Mouse (Mus musculus) kidney, postnatal 10 days (tissue): ENCODE data around the gene Rsph14.
"Not testable (repeated sequence)": the region's sequence is repeated elsewhere in the genome, so short reads cannot be mapped to it uniquely, and the experiment has no call there.

Source experiments
- DNase-seq: peaks from one replicate; pipeline ENCODE4 v3.0.0; 2021; ENCODE audit warnings: mixed read lengths

The Rsph14 gene

DNA sequence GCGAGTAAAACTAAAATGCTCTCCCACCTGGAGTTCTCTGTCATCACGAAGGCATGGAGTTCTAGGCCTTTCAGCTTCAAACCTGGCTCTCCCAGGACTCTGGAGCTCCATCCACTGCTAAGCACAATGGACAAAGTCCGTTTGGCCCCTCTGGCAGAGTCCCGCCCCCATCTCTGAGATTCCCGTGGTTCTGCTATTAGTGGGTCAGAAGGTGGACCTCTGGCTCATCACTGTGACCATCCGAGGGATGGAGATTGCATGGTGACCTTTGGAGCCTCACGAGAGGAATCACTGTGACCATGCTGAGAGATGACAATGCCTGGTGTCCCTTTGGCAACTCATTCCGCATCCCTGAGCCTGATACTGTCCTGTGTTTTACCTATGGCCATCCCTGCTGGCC is 20.5 kb upstream of the Rsph14 start:
- DNase-seq = peak; percentile 29

DNA sequence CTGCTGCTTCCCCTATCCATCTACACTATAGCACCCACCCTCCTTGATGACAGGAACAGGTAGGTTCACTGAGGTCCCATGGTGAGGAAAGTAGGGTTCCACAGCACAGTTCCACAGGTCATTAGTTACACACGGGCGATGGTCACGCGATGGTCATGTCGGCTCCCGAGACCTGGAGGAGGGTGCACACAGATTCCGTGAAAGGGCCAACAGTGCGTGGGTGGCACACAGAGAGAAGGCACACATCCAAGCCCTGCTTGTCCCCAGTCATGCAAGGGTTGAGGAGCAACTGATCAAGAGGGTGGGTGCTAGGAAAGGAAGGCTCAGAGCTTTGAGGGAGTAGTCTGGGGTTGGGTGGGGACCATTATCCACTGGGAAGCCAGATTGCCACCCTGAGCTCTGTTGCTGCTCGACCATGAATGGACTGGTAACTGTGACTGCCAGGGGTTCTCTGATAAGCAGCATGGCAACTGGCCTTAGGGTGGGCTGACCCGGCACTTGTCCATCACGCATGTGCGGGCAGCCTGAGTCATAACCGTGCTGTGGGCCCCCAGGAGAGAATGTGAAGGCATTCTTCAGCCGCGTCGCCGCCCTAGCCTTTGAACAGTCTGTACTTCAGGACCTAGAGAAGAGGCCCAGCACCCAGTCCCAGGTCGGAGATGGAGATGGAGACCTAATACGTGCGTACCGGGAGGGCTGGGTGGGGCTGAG is 19.1 kb upstream of the Rsph14 start:
- DNase-seq = no peak

GRCm38 (mm10) chr10:75048711-75049110 is 16.3 kb upstream of the Rsph14 start:
- no peak for DNase-seq

- no peak for DNase-seq
Observed at GRCm38 (mm10) chr10:75045831-75046230, 13.4 kb upstream of the Rsph14 start.

DNA sequence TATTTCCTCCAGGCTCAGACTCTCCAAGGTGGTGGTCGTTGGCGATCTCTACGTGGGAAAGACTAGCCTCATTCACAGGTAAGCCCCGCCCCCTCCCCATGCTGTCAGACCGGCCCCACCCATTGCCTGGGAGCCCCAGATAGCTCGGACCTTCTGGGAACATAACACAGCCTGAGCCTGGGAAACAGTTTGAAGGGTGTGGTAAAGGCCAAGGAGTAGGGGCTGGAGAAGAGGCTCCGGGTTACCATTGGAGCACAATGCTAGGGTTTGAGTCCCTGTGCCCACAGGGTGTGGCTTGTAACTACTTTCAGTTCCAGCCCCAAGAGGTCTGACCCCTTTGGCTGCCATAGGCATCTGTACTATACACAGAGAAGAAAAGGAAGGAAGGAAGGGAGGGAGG is 12.1 kb upstream of the Rsph14 start:
- DNase-seq = no peak

DNA sequence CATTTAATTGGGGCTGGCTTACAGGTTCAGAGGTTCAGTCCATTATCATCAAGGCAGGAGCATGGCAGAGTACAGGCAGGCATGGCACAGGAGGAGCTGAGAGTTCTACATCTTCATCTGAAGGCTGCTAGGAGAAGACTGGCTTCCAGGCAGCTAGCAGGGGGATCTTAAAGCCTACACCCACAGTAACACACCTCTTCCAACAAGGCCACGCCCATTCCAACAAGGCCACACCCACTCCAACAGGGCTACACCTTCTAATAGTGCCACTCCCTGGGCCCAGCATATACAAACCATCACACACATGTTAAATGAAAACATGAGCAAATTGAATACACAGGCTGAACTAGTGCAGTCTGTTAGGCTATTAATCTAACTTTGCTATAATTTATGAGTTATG is 9.7 kb upstream of the Rsph14 start:
- not testable (repeated sequence) for DNase-seq

DNA sequence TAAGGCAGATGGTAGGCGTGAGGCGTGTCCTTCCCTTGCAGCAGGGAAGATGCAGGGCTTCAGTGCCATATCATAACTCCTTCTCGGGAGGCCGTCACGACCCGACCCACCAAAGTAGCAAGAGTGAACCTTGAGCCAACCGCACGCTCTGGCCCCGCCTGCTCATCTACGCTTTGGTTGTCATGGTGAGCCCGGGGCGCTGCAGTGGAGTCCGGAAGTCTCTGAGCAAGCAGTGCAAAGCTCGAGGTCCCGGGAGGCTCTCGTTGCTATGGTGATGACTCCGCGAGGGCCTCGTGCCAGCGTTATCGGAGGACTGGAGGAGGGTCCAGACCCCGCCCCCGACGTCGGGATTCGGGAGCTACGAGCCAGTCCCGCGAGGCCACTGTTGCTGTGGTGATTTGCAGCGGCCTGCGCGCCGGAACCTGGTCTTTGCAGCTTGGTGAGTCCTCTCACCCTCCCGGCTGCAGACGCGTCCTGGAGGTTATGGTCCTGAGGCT is 4.5 kb upstream of the Rsph14 start, which contains the start of gene Rab36:
Rab36 (plus strand) TSS at position 176 of the 497 bp plus-strand sequence.
- peak; percentile 99 for DNase-seq

DNA sequence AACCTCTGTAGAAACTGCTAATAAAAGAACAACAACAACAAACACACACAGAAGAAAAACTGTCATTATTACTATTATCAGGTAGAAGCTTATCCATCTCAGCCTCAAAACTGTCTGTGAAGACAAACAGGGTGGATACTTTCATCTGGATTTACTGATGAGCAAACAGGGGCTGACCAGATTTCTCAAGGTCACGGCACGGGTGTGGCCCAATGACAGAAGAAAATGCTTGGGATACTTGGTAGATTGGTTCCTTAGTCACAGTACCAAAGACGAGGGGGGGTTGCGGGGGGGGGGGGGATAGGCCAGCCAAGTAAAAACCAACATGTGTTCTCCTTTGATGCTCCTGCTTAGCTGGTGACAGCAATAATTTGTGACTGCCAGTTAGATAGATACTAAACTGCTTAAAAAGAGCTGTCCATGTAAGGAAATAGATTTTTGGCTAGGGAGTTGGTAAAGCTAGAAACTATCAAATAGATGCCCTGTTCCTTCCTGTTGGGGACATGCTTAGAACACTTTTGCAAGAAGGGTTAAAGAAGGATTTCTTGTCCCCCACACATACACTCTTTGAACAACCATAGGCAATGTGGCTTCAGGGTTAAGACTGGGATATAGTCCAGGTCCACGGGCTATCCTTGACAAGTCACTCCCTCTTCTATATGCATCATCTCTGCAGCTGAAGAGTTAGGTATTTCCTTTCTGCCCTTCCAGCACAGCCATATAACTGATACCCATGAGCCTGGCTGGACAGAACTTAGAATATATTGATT is 856 bp downstream of the Rsph14 start:
- DNase-seq = no peak

DNA sequence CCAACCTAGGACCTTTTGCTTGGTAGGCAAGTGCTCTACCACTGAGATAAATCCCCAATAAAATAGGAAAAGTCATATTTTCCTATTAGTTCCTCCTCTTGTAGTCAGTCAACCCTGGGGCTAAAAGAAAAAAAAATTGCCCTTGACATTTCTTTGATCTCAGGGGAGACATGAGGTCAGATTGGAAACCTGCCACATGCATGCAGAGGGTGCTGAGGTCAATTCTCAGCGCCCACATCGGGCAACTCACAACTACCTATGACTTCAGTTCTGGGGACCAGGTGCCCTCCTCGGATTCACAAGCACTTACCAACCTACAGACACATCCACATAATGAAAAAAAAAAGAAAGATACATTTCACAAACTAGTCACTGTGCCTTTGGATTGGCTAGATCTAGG is 2.2 kb downstream of the Rsph14 start:
- DNase-seq = no peak

GRCm38 (mm10) chr10:75029677-75030076 is 2.7 kb downstream of the Rsph14 start:
- no peak for DNase-seq

- no peak for DNase-seq
Observed at GRCm38 (mm10) chr10:75028743-75029142, 3.6 kb downstream of the Rsph14 start.

DNA sequence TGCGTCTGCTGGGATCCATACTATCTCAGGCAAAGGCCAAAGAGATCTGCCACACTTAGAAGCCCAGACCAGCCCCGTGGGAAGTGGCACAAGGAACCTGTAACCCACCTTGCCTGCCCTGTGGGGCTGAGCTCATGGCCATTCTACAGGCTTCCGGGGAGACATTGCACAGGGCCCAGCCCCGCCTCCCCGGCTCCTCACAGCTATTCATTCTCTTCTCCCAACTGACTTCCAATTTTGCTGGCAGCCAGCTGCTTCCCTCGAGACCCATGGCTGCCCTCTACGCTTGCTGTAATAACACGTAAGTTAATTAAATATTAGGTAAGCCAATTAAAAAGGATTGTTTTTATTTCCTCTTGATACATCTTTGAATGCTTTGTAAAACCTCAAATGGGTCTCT is 5.9 kb downstream of the Rsph14 start:
- no peak for DNase-seq

GRCm38 (mm10) chr10:75021138-75021537 is 11.2 kb downstream of the Rsph14 start:
- DNase-seq = peak; percentile 88

- no peak for DNase-seq
Observed at GRCm38 (mm10) chr10:75020271-75020670, 12.1 kb downstream of the Rsph14 start.

- DNase-seq = no peak
Observed at GRCm38 (mm10) chr10:75016481-75016880, 15.9 kb downstream of the Rsph14 start.

- no peak for DNase-seq
Observed at GRCm38 (mm10) chr10:75015465-75015864, 16.9 kb downstream of the Rsph14 start.

- DNase-seq = no peak
Observed at GRCm38 (mm10) chr10:75010704-75011103, 21.7 kb downstream of the Rsph14 start.

DNA sequence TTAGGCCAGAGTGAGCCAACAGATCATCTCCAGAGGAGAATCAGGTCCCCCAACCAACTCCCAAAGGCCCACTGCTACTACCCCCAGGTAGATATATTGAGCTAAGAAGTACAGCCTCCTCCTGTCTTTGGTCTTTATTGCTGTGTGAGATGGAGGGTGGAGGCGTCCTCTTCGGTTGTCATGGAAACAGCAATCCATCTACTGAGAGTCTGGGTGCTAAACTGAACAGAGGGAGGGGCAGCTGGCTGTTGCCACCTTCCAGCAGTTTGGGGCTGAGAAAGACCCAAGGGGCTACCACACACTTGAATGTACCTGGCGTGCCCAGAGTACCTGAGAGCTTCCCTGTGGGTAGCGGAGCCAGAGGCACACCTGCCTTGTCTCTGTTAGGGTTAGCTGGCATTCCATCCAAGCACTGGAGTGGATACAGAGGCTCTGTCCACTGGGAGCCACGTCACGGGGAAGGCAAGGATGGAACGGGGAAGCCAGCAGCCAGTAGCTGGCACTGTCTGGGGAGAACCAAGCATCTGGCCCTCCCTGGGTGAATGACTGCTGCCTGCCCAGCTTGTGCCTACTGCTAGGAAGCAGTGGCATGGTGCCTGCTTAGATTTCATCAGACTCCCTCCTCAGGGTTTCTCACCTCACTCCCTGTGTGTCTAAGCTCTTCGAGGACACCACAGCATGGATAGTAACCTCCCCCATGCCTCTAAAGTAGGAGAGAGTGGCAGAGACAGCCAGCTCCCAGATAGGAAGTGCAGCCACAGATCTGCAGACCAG is 25.3 kb downstream of the Rsph14 start:
- no peak for DNase-seq

DNA sequence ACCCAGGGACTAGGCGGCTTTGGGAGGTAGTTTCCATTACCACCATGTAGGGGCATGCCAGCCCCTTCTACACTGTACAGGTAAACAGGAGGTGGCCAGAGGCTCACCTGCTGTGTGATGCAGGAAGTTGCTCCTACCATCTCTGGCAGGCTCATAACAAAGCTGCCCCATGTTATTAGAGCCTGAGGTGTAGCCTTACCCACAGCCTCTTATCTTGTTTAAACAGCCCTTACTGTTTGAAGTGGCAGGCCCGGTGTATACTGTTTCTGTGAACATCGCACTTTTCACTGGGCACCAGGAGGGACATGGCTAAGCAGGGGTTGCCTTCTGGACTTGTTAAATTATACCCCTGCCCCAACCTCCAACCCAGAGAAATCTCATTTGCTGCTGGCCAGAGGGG is 28.3 kb downstream of the Rsph14 start:
- DNase-seq = no peak

DNA sequence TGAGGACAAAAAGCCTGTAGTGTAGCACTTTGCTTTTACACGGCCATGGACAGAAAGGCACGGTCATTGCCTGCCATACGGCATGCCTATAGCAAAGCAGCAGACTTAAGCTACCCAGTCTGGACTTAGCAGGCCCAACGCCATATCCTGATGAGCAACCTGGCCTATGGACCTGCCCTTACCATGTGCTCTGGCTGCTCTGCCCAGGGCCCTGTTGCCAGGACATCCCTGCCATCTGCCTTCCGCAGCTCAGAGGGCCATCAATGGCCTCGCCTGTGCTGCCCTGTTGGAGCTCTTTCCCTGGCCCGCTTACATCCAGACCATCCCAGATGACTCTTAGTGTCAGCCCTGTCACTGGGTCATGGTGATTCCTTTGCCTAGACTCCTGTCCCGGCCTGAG is 31.0 kb downstream of the Rsph14 start:
- DNase-seq = no peak

GRCm38 (mm10) chr10:74995377-74995776 is 37.0 kb downstream of the Rsph14 start:
- DNase-seq = peak; percentile 53

DNA sequence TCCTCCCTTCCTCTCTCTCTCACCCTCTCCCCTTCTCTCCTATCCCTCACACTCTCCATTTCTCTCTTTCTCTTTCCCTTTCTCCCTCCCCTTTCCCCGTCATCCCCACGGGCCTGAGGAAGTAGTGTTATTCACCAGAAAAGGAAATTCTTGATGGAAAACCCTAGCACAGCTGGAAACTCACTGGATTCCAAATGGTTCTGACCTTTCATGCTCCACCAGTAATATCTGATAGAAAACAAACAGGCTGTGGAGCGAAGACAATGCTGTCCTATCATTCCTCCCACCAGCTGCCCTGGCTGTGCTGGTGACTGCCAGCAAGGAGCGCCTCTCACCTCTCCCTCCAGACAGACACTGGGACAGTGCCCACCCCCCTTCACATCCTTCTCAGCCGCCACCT is 37.5 kb downstream of the Rsph14 start:
- peak; percentile 23 for DNase-seq

DNA sequence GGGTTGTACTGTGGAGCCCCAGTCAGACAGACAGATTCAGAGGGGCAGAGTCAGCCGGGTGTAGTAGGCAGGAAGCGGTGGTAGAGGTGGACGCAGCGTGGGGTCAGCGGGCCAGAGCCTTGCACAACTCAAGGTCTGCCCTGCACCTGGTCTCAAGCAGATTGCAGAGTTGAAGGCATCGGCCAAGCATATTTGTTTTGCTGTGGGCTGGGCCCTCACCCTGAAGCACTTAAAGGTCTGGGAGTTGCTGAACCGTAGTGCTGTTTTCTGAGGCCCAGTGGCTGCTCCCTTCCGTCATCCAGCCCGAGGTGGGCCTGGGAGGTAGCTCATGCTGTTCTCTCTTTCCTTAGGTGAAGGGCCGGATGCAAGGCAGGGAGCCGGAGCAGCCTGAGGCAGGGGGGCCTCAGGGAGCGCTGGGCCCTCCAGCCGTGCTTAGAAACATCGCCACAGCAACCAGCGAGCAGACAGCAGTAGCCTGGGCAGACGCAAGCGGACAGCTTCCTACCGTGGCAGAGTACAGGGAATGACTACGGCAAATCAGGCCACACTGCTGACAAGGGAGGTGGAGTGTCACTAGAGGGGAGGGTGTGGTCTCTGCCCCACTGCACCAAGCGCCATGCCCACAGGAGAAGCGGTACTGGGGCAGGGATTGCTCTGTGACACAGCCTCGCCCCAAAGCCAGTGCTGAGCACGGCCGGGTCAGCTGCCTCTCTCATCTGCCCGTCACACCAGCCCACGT is 41.6 kb downstream of the Rsph14 start:
- DNase-seq = peak; percentile 16
